Mouse (Mus musculus) mouse trophoblast stem cell (cell line): ENCODE results near the gene Agpat3.

Experiments
- in situ Hi-C, 2 experiments: fragments of 300-500 bp; cut with MseI, MboI; formaldehyde crosslinking; loops; 2 replicates in 1 of 2; 3 replicates in 1 of 2; pipeline ENCODE4 v1.15.1; 2025

Gene Agpat3

GRCm38 (mm10) chr10:78297576-78298484 lies 54.5 kb downstream of the Agpat3 start:
- in situ Hi-C loops, result no loop called here

DNA sequence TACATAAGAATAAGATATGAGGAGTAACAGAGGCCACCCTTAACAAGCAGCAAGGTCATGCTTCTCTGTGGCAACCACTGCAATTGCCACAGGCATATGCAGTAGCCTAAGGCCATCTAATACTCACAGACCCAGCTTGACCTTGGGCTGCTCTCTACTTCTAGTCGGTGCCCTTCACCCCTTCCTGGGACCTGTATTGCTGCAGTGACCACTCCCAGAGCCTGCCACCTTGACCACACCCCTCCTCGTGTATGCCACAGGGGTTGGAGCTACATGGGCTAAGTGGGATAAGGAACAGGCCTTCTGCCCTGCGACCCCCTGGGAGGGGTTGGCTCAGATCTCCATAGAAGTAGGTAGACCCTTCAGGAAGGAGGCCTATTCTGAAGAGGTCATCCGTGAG lies 55.3 kb downstream of the Agpat3 start:
- in situ Hi-C loops, result no loop called here

GRCm38 (mm10) chr10:78296371-78296770 lies 55.9 kb downstream of the Agpat3 start:
- in situ Hi-C loops, result no loop called here

DNA sequence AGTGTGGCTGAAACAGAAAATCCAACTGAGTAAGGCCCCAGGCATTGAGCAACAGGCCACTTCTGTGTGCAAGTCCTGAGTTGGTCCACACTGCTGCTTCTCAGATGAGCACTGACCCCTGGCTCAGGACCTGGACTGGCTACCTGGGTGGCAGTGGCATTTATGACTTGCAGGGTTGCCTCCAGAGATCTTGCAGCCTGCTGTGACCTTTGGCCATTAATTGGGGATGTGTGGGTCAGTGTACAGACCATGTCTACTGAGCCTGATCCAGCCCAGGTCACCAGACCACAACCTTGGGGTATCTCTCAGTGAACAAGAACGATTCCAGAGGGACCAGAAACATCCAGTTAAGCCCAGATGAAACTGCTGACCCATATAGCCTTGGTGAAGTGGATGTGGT lies 58.7 kb downstream of the Agpat3 start:
- in situ Hi-C loops, result no loop called here

GRCm38 (mm10) chr10:78292381-78292780 lies 59.9 kb downstream of the Agpat3 start:
- in situ Hi-C loops, result no loop called here

- in situ Hi-C loops, result no loop called here
Measured at GRCm38 (mm10) chr10:78290730-78291535, 61.4 kb downstream of the Agpat3 start.

DNA sequence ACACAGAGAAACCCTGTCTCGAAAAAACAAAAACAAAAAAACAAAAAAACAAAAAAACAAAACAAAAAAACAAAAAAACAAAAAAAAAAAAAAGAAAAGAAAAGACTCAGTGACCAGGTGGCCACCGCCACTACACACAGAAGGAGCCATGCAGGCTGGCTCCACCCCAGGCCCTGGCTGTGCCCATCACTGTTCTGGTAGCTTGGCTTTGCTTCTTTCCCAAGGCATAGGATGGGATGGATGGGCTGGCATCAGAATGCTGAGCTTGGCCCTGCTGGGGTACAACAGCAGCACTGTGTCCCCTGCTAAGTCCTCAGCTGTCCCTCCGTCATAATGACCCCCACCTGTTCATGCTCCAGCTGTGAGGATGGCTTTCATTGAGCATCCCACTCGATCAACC lies 63.4 kb downstream of the Agpat3 start:
- in situ Hi-C loops, result no loop called here

DNA sequence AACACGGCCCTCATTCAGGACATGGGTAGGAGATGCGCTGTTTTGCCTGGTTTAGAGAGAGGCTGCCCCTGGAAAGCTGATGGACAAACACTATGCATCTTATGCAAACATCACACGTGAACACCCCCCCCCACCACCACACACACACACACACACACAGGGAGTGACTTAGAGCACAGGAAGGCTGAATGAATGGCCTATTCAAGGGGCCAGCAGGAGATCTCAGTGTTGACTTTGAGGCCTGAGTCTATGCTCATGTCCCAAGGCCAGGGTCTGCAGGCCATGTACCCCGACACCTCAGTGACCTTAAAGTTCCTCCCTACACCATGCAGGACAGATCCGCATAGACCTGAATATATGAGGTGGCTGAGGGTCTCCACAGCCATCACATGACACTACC lies 64.2 kb downstream of the Agpat3 start:
- in situ Hi-C loops, result no loop called here

- in situ Hi-C loops, result no loop called here
Measured at GRCm38 (mm10) chr10:78287465-78288132, 64.7 kb downstream of the Agpat3 start.

DNA sequence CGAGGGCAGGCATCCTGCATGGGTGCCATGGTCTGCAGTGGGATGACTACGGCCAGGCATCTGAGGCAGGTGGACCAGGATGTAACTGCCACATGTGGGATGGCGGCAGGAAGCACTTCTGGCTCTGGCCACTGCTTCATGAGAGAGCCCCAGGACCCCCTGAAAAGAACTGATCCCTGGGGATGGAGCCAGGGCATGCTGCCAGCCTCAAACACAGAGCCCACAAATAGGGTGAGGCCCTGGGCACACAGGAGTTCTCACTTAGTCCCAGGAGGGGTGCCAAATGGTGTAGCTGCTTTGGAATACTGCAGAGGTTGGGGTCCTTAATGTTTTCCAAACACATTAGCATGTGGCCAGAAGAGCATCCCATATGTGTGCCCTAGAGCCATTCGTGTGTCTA lies 66.3 kb downstream of the Agpat3 start:
- in situ Hi-C loops, result no loop called here

- in situ Hi-C loops, result no loop called here
Measured at GRCm38 (mm10) chr10:78285409-78285808, 66.9 kb downstream of the Agpat3 start.

- in situ Hi-C loops, result no loop called here
Measured at GRCm38 (mm10) chr10:78284812-78285211, 67.5 kb downstream of the Agpat3 start.

DNA sequence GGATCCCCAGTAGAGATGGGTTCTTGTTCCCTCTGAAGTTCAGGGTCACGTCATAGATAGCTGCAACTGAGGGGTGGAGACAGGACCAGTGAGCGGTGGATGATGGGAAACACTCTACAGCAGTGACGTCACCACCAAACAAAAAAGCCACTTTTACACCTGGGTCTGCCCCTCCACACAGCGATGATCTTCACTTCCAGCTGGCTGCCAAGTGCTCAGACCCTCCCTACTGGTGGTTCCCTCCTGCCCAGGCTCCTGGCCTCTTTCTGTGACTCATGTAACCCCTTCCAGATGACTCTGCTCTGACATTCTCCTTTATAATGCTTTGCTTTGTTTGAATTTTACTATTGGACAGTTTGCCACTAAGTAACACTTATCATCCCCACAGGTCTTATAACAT lies 69.9 kb downstream of the Agpat3 start:
- in situ Hi-C loops, result no loop called here

DNA sequence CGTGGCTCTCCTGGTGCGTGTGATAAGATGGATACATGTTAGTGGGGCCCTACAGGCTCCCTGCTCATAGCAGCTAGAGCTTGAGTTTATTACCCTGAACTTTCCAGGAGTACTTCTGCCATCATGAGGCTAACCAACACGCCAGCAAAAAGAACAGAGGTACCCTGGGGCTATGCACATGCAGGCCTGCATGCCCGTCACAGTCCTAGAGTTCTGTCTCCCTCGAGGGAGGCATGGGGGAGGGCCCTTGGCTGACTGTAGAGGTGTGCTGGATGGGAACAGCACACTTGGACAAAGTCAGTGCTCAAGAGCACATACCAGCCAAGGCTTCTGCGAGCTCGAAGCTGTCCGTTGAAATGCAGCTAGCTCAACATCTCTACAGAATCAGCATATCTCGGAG lies 71.8 kb downstream of the Agpat3 start:
- in situ Hi-C loops, result no loop called here

GRCm38 (mm10) chr10:78279210-78279609 lies 73.1 kb downstream of the Agpat3 start:
- in situ Hi-C loops, result no loop called here

- in situ Hi-C loops, result no loop called here
Measured at GRCm38 (mm10) chr10:78277835-78278234, 74.5 kb downstream of the Agpat3 start.

DNA sequence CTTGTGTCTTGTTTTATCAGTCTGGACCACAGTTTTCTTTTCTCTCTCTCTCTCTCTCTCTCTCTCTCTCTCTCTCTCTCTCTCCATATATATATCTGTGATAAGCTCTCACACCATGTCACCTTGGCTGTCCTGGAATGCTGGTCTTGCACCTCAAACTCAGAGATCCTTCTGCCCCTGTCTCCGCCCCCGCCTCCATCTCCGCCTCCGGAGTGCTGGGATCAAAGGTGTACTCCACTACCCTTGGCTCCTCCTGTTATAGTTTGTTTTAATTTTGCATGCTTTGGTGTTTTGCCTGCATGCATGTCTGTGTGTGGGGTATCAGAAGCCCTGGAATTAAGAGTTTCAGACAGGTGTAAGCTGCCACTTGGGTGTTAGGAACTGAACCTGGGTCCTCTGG lies 76.0 kb downstream of the Agpat3 start:
- in situ Hi-C loops, result no loop called here

DNA sequence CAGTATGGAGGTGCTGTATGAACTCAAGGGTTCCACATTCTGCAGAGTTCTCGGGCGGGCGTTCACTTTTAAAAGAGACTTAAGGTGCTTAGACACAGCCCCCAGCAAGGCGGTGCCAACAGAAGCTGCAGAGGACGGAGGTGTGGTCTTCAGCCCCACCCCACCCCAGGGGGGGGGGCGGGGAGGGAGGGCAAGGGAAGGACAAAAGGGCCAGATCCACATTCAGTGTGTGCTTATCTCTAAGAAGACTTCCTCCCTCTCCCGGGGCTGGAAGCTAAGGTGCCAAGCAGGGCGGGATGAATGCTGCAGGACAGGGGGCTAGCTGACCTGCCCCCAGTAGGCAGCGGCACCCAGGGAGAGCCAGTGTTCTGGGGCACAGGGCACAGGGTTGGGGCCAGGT lies 79.4 kb downstream of the Agpat3 start:
- in situ Hi-C loops, result loop anchor here in 1 of 2 experiments (25.0 kb wide), 1 partner anchor 114 kb away; no protein-coding TSS in a partner anchor

DNA sequence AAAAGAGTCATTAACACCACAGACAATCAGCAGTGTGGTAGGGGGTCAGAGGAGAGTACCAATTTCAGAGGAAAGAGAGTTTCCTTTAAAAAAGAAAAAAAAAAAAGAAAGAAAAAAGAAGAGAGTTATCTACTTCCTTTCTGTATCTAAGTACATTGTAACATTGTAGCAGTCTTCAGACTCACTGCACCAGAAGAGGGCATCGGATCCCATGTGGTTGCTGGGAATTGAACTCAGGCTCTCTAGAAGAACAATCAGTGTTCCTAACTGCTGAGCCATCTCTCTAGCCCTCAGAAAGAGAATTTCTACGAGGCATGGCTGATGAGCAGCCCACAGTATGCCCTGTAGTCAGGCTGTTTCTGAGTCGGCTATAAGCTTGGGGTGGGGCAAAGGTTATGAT lies 86.4 kb downstream of the Agpat3 start:
- in situ Hi-C loops, result loop anchor here in 1 of 2 experiments (25.0 kb wide), 1 partner anchor 121 kb away; no protein-coding TSS in a partner anchor

- in situ Hi-C loops, result loop anchor here in 1 of 2 experiments (25.0 kb wide), 1 partner anchor 123 kb away; no protein-coding TSS in a partner anchor
Measured at GRCm38 (mm10) chr10:78264735-78265134, 87.6 kb downstream of the Agpat3 start.

GRCm38 (mm10) chr10:78260916-78261650 lies 91.2 kb downstream of the Agpat3 start:
- in situ Hi-C loops, result loop anchor here in 1 of 2 experiments (25.0 kb wide), 1 partner anchor 126 kb away; no protein-coding TSS in a partner anchor
